Mouse (Mus musculus): ENCODE results near the gene Tmem117.

GRCm38 (mm10) chr15:94687176-94687575 is 58.1 kb downstream of the Tmem117 start:
- no peak for TF ChIP-seq CTCF (IDR thresholded peaks at IDR 0.05; ENCODE audit: low read depth, low read length)
- no peak for TF ChIP-seq TAL1 (conservative IDR thresholded peaks at IDR 0.05; ENCODE audit: low read depth, low read length)
- TF ChIP-seq GATA1 (IDR thresholded peaks at IDR 0.05; ENCODE audit: borderline replicate concordance, low read length) = no peak
- no peak for TF ChIP-seq POLR2AphosphoS5 (IDR thresholded peaks at IDR 0.05; ENCODE audit: insufficient replicate concordance, low read depth, low read length)
